Mouse (Mus musculus) intestine, postnatal 0 days (tissue): ENCODE measurements around the gene Slc29a2. TPM values are rescaled to one million over a fixed set of nuclear protein-coding genes. Genes with fewer than 3 reads are reported as not detected.

Source experiments
- ATAC-seq: fragments of 200-750 bp; cut with Nextera tagmentation; 2 replicates; pipeline ENCODE4 v1.8.0; 2017; ENCODE audit warnings: mild to moderate bottlenecking, moderate TSS enrichment, moderate library complexity
- H3K27ac ChIP-seq: fragments of 300-500 bp; sonication (generic); 2 replicates; pipeline ENCODE4 v1.5.1; 2014; ENCODE audit warnings: mild to moderate bottlenecking, low read depth, low read length, moderate library complexity
- H3K27me3 ChIP-seq: fragments of 300-500 bp; sonication (generic); replicated peaks from 2 replicates; pipeline ENCODE4 v1.6.1; 2014; ENCODE audit warnings: low read length, mixed read lengths; ENCODE audit not compliant: control insufficient read depth, insufficient read depth
- H3K36me3 ChIP-seq: fragments of 300-500 bp; sonication (generic); 2 replicates; pipeline ENCODE4 v1.6.1; 2014; ENCODE audit warnings: mild to moderate bottlenecking, moderate library complexity; ENCODE audit not compliant: control insufficient read depth, insufficient read depth
- H3K4me1 ChIP-seq: fragments of 300-500 bp; sonication (generic); replicated peaks from 2 replicates; pipeline ENCODE4 v1.6.1; 2014; ENCODE audit warnings: antibody characterized with exemption, low read length, mixed read lengths; ENCODE audit not compliant: control insufficient read depth, insufficient read depth
- H3K4me2 ChIP-seq: fragments of 300-500 bp; sonication (generic); replicated peaks from 2 replicates; pipeline ENCODE4 v1.6.1; 2014; ENCODE audit warnings: low read depth, mild to moderate bottlenecking, moderate library complexity
- H3K4me3 ChIP-seq: fragments of 300-500 bp; sonication (generic); 2 replicates; pipeline ENCODE4 v1.5.1; 2014; ENCODE audit warnings: low read depth, low read length
- H3K9ac ChIP-seq: fragments of 300-500 bp; sonication (generic); 2 replicates; pipeline ENCODE4 v1.6.1; 2014; ENCODE audit warnings: mild to moderate bottlenecking, low read depth, low read length
- H3K9me3 ChIP-seq: fragments of 300-500 bp; sonication (generic); 2 replicates; pipeline ENCODE4 v1.6.1; 2016; ENCODE audit warnings: mixed run types; ENCODE audit not compliant: control insufficient read depth
- CTCF ChIP-seq: sonication (generic); IDR thresholded peaks from 2 replicates; pipeline ENCODE4 v1.5.1; 2016; ENCODE audit warnings: low read depth, mild to moderate bottlenecking, control low read depth, antibody characterized with exemption, moderate library complexity
- WGBS: fragments of 180-500 bp; shearing (Covaris S2); extraction: QIAGEN DNeasy Blood & Tissue Kit; methylation state at CpG from one replicate; pipeline ENCODE4 v1.1.7; 2014; 5-methylcytosine and 5-hydroxymethylcytosine counted together
- polyA plus RNA-seq: library from polyadenylated mRNA; unstranded; fragments of >200 nt; fragmentation: Nextera tagmentation; extraction: Ambion mirVana; gene quantifications from 2 replicates; pipeline ENCODE4 v1.2.1, GENCODE M21; 2015

Slc29a2 gene
- polyA plus RNA-seq, 1 experiment from 2014 or later, result 1.3 TPM

GRCm38 (mm10) chr19:5052166-5052822 is 28.6 kb downstream of the Slc29a2 start:
- no peaks in the 10 kb centered on the region for H3K9me3 ChIP-seq
- H3K27ac ChIP-seq, result no peak overlapping the region
- no peaks in the 10 kb centered on the region for H3K4me1 ChIP-seq
- no peak for TF ChIP-seq CTCF
- no peak overlapping the region for H3K4me2 ChIP-seq
- 57% methylated on average over 24 of the region's 25 CpGs for WGBS
- peaks cover 20% of the 10 kb centered on the region for H3K36me3 ChIP-seq
- no peak overlapping the region for H3K4me3 ChIP-seq
- ATAC-seq, result no peak
- H3K27me3 ChIP-seq, result no peaks in the 10 kb centered on the region
- H3K9ac ChIP-seq, result no peak overlapping the region

GRCm38 (mm10) chr19:5052853-5053252 is 29.2 kb downstream of the Slc29a2 start:
- H3K27ac ChIP-seq, result no peak overlapping the region
- H3K4me1 ChIP-seq, result no peaks in the 10 kb centered on the region
- no peak for ATAC-seq
- H3K9ac ChIP-seq, result no peak overlapping the region
- no peaks in the 10 kb centered on the region for H3K9me3 ChIP-seq
- no peaks in the 10 kb centered on the region for H3K27me3 ChIP-seq
- no peak overlapping the region for H3K4me2 ChIP-seq
- 80% methylated on average over 17 of the region's 17 CpGs for WGBS
- no peak for TF ChIP-seq CTCF
- H3K36me3 ChIP-seq, result peaks cover 14% of the 10 kb centered on the region
- no peak overlapping the region for H3K4me3 ChIP-seq

GRCm38 (mm10) chr19:5053909-5054308 is 30.2 kb downstream of the Slc29a2 start:
- Histone ChIP-seq H3K4me1 (no peaks in the 10 kb centered on the region), H3K9ac (no peak overlapping the region; the same call in 1 of the 2 replicates), H3K4me3 (no peak overlapping the region), H3K36me3 (peaks cover 5% of the 10 kb centered on the region), H3K9me3 (no peaks in the 10 kb centered on the region), H3K4me2 (no peak overlapping the region), H3K27me3 (no peaks in the 10 kb centered on the region), H3K27ac (no peak overlapping the region)
- peak; percentile 88 for TF ChIP-seq CTCF
- WGBS, result 22% methylated on average over 9 of the region's 9 CpGs
- peak; percentile 34 for ATAC-seq

GRCm38 (mm10) chr19:5056251-5056650 is 32.6 kb downstream of the Slc29a2 start:
- ATAC-seq, result no peak
- Histone ChIP-seq H3K4me3 (no peak overlapping the region), H3K36me3 (no peaks in the 10 kb centered on the region), H3K9me3 (no peaks in the 10 kb centered on the region), H3K27me3 (no peaks in the 10 kb centered on the region), H3K27ac (no peak overlapping the region), H3K4me1 (no peaks in the 10 kb centered on the region), H3K9ac (no peak overlapping the region), H3K4me2 (no peak overlapping the region)
- peak; percentile 80 for TF ChIP-seq CTCF
- WGBS, result 16% methylated on average over 6 of the region's 6 CpGs

- H3K27ac ChIP-seq, result no peak overlapping the region
- WGBS, result 26% methylated on average over 16 of the region's 16 CpGs
- no peak for ATAC-seq
- no peak overlapping the region for H3K9ac ChIP-seq
- no peaks in the 10 kb centered on the region; the same call in 1 of the 2 replicates for H3K27me3 ChIP-seq
- no peak for TF ChIP-seq CTCF
- H3K36me3 ChIP-seq, result no peaks in the 10 kb centered on the region
- no peak overlapping the region; the same call in 1 of the 2 replicates for H3K4me2 ChIP-seq
- no peaks in the 10 kb centered on the region for H3K9me3 ChIP-seq
- no peak overlapping the region for H3K4me3 ChIP-seq
- no peaks in the 10 kb centered on the region for H3K4me1 ChIP-seq
Observed at GRCm38 (mm10) chr19:5057876-5058775, 34.5 kb downstream of the Slc29a2 start.
